Mouse (Mus musculus) adrenal gland, adult 2 months (tissue): ENCODE measurements around the gene Elovl3. TPM values are rescaled to one million over a fixed set of nuclear protein-coding genes. Genes with fewer than 3 reads are reported as not detected.
"Not testable (repeated sequence)": the region's sequence is repeated elsewhere in the genome, so short reads cannot be mapped to it uniquely, and the experiment has no call there.

Experiments
- DNase-seq: peaks from one replicate; pipeline ENCODE4 v3.0.0; 2021
- polyA plus RNA-seq: library from polyadenylated mRNA; depleted of rRNA; stranded (reverse); fragments of >200 nt; gene quantifications from 2 replicates; pipeline ENCODE4 v1.2.3, GENCODE M21; 2012
- total RNA-seq, 2 experiments: library from RNA; stranded (reverse); gene quantifications; 2 replicates each; pipeline ENCODE4 v1.2.3; 2021

The Elovl3 gene
- total and polyA plus RNA-seq, 3 experiments: 2.6 to 59.4 (median 54.7) TPM

GRCm38 (mm10) chr19:46135789-46136638 lies 4.3 kb downstream of the Elovl3 start:
- DNase-seq: peak; percentile 81

- DNase-seq: peak; percentile 85
These were observed 5.2 kb downstream of the Elovl3 start for GRCm38 (mm10) chr19:46136639-46137580.

DNA sequence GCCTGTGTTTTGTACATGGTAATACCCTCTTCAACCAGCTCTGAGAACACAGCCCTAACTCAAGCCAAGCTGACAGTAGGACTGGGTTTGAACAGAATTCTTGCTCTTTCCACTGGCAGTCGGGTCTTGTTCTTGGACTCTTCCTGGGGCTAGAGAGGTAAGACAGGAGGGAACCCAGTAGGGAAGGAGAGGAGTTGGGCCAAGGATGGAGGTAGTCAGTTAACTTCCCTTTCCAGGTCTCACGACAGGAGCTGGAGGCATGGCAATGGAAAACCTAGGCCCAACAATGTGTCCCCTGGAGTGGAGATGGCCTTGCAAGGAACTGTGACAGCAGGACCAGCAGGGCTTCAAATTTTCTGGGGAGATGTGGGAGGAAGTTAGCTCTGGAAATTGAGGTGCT lies 8.6 kb downstream of the Elovl3 start:
- no peak for DNase-seq

- DNase-seq: no peak
These were observed 9.4 kb downstream of the Elovl3 start for GRCm38 (mm10) chr19:46141091-46141490.

GRCm38 (mm10) chr19:46147511-46148371 lies 16.0 kb downstream of the Elovl3 start, which contains the start of gene Pitx3:
Gene Pitx3, minus strand, starts transcription at chr19:46148326.
- DNase-seq: peak; percentile 43

DNA sequence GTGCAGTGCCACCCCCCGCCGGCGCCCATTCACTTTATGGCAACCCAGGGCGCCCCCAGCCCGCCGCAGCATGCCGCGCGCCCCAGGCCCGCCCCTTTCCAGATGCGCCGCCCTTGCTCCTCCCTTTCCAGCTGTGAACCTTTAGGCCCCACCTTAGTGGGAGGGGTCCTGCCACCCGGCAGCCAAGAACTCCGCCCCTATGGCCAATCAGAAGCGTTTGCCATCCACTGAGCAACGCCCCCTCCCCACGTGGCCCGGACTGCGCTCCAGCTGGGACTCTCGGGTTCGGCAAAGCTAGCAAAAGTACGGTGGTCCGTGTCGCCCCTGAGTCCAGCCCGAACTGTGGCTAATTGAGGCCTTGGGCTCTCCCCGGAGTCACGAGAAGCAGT lies 16.7 kb downstream of the Elovl3 start:
- peak; percentile 94 for DNase-seq

DNA sequence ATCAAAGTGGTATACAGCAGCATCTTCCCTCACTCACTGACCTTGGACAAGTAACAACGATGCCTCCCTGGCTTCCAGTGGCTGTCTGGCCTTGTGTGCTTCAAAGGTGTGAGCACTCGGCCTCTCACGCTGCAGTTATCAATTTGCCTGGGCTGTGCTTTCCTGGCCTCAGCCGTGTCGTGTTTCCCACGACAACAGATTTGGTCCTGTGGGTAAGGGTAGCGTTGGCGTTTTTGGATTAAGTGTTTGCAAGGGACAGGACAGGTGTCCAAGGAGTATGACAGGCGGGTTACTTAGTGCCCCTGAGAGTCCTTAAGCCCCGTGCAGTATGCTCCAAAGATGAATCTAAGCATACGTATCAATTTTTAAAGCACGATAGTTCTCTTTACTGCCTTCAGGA lies 17.4 kb downstream of the Elovl3 start:
- no peak for DNase-seq

GRCm38 (mm10) chr19:46152127-46152803 lies 20.6 kb downstream of the Elovl3 start, which contains the start of gene Gbf1:
Gene Gbf1, plus strand, starts transcription at chr19:46152509.
- DNase-seq: peak; percentile 97

DNA sequence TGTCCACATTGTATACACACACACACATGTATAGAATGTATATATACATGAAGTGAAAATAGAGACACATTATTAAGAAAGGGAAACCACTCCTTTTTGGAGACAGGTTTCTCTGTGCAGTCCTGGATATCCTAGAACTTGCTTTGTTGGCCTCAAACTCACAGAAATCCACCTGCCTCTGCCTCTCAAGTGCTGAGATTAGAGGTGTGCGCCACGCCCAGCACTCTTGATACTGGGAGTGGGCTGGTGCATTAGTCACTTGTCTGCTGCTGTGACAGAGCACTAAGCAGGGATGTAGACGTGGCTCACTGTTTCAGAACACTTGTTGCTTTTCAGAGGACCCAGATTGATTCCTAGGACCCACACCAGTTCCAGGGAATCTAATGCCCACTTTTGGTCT lies 34.3 kb downstream of the Elovl3 start:
- DNase-seq: no peak

- DNase-seq: not testable (repeated sequence)
These were observed 35.5 kb downstream of the Elovl3 start for GRCm38 (mm10) chr19:46167169-46167568.

GRCm38 (mm10) chr19:46169396-46169795 lies 37.7 kb downstream of the Elovl3 start:
- DNase-seq: no peak

GRCm38 (mm10) chr19:46169913-46170312 lies 38.2 kb downstream of the Elovl3 start:
- no peak for DNase-seq

DNA sequence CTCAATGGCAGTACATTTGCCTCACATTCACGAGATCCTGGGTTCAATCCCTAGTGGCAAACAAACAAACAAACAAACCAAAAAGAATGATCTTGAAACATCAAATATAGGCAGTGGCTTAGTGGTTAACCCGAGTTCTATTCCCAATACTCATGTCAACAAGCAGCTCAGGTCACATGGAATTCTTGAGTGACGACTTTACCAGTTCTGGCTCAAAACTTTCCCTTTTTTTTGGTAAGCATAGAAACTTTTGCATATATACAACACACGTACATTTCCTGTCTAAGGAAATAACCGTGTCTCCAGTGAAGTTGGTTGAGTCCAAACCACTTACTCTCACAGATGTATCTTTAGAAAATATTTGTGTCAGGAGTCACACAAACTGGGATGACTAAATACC lies 40.8 kb downstream of the Elovl3 start:
- DNase-seq: no peak

GRCm38 (mm10) chr19:46175173-46175572 lies 43.5 kb downstream of the Elovl3 start:
- no peak for DNase-seq

GRCm38 (mm10) chr19:46177046-46177445 lies 45.3 kb downstream of the Elovl3 start:
- no peak for DNase-seq

GRCm38 (mm10) chr19:46180274-46180673 lies 48.6 kb downstream of the Elovl3 start:
- DNase-seq: no peak

GRCm38 (mm10) chr19:46182241-46182640 lies 50.5 kb downstream of the Elovl3 start:
- peak; percentile 8 for DNase-seq
